Mouse (Mus musculus) embryonic facial prominence, embryonic 14.5 days (tissue): ENCODE measurements at regions not wholly inside any gene's neighbourhood (a gene's known extent, or its start where the extent isn't known, plus 50 kb on each side); places are given as distances from the start of the nearest gene placed in this dataset.

Source experiments
- ATAC-seq: fragments of 200-750 bp; cut with Nextera tagmentation; 2 replicates; pipeline ENCODE4 v1.8.0; 2017; ENCODE audit warnings: low read depth, moderate number of reproducible peaks, moderate TSS enrichment
- DNase-seq: peaks from one replicate; pipeline ENCODE4 v3.0.0-alpha.2; 2015; ENCODE audit warnings: low spot score
- H3K27ac ChIP-seq: fragments of 300-500 bp; sonication (generic); replicated peaks from 2 replicates; pipeline ENCODE4 v1.5.1; 2014; ENCODE audit warnings: low read depth, mild to moderate bottlenecking, low read length, moderate library complexity
- H3K27me3 ChIP-seq: fragments of 300-500 bp; sonication (generic); replicated peaks from 2 replicates; pipeline ENCODE4 v1.6.1; 2014; ENCODE audit warnings: low read length; ENCODE audit not compliant: control insufficient read depth, insufficient read depth
- H3K36me3 ChIP-seq: fragments of 300-500 bp; sonication (generic); 2 replicates; pipeline ENCODE4 v1.6.1; 2014; ENCODE audit warnings: low read length, mixed read lengths; ENCODE audit not compliant: control insufficient read depth, insufficient read depth
- H3K4me1 ChIP-seq: fragments of 300-500 bp; sonication (generic); 2 replicates; pipeline ENCODE4 v1.6.1; 2014; ENCODE audit warnings: antibody characterized with exemption, low read length; ENCODE audit not compliant: control insufficient read depth, insufficient read depth
- H3K4me2 ChIP-seq: fragments of 300-500 bp; sonication (generic); 2 replicates; pipeline ENCODE4 v1.6.1; 2014; ENCODE audit warnings: low read depth, mild to moderate bottlenecking, low read length, moderate library complexity, mixed read lengths
- H3K4me3 ChIP-seq: fragments of 300-500 bp; sonication (generic); 2 replicates; pipeline ENCODE4 v1.5.1; 2014; ENCODE audit warnings: low read depth, mild to moderate bottlenecking, low read length
- H3K9ac ChIP-seq: fragments of 300-500 bp; sonication (generic); 2 replicates; pipeline ENCODE4 v1.6.1; 2014; ENCODE audit warnings: low read depth, mild to moderate bottlenecking, low read length, moderate library complexity, mixed read lengths
- H3K9me3 ChIP-seq: fragments of 300-500 bp; sonication (generic); 2 replicates; pipeline ENCODE4 v1.6.1; 2016; ENCODE audit warnings: low read length; ENCODE audit not compliant: control insufficient read depth
- WGBS: fragments of 180-500 bp; shearing (Covaris S2); extraction: QIAGEN DNeasy Blood & Tissue Kit; methylation state at CpG from one replicate; pipeline ENCODE4 v1.1.7; 2014; 5-methylcytosine and 5-hydroxymethylcytosine counted together

DNA sequence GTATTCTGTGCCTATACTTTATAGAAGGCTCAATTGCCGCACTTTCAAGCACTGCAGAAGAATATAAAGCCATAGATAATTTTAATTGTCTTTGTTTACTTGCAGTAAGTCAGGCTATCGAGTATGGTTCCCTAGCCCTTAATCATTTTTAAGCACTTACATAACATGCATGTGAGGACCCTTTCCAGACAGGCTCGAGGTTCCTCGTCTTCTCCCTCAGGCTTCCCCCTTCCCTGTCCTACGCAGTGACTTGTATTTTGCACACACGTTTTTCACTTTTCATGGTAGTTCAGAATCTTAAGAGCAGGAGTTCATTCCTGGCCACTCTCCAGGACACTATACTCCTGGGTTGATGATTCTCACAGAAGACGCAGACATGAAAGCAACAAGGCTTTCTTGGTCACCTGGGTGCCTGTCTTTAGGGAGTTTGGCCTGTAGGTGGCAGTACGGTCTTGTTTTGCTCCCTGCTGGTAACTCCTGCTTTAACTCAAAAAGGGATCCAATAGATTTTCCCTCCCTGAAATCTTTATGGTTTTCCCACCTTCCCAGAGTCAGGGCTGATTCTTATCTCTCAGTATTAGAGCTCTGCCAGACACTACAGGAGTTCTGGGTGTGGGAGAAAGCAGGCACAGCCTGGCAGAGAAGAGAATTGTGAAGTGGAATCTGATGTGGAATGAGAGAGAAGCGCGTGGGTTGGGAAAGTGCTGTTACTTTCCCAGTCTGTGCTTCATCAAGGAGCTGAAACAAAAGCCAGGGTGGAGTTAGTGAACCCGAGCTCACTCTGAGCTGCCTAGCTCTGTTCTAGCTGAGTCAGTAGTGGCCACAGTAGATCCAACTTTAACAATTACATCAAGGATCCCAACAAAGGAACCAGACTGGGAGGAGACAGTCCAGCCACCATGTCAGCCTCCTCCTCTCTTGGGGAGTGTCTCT, 346.5 kb upstream of the Cobl start:
- DNase-seq (peak; percentile 85), ATAC-seq (peak; percentile 88)
- Histone ChIP-seq H3K27me3 (no peaks in the 10 kb centered on the region), H3K9ac (no peak overlapping the region), H3K36me3 (no peaks in the 10 kb centered on the region), H3K9me3 (no peaks in the 10 kb centered on the region), H3K4me2 (peak overlapping the region; percentile 30), H3K27ac (no peak overlapping the region), H3K4me3 (no peak overlapping the region), H3K4me1 (no peaks in the 10 kb centered on the region)
- WGBS: 33% methylated on average over 11 of the region's 11 CpGs
